Mouse (Mus musculus) WW6 (cell line): ENCODE measurements around the gene Ltbr.

Experiments used
- DNase-seq: peaks from one replicate; pipeline ENCODE4 v3.0.0-alpha.2; 2013; ENCODE audit warnings: low read depth, low spot score

The Ltbr gene

DNA sequence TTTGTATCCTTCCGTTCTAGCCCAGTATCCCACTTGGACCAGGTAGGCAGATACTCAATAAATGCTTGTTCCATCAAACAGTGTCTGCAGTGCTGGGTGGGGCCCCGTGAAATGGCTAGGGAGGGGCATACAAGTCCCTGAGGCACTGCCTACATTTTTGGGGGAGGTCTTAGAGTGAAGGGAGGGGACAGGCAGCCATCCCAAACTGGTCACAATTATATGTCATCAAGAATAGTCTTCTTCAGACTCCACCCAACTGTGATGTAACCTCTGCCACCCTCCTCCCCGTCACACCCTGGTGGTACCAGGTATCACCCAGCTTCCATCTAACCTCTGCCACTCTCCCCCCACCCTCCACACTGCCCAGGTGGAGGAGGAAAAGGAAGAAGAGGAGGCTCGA is 31.2 kb upstream of the Ltbr start:
- DNase-seq = no peak

DNA sequence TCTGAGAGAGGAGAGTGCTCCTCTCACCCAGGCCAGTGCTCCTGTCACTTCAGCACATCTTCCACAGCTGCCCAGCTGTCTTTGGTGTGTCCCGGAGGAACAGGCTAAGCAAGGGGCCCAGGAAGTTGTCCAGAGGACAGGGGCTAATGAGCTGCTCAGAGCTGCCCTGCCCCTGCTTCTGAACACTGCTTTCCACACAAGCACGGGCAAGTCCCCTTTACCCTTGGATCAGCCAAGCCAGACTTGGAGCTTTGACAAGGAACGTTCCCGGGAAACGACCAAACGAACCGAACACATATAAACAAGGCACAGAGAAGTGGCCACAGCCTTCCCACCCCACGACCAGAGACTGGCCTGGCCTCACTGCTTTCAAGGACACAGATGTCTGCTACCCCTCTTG is 30.4 kb upstream of the Ltbr start:
- DNase-seq = no peak

DNA sequence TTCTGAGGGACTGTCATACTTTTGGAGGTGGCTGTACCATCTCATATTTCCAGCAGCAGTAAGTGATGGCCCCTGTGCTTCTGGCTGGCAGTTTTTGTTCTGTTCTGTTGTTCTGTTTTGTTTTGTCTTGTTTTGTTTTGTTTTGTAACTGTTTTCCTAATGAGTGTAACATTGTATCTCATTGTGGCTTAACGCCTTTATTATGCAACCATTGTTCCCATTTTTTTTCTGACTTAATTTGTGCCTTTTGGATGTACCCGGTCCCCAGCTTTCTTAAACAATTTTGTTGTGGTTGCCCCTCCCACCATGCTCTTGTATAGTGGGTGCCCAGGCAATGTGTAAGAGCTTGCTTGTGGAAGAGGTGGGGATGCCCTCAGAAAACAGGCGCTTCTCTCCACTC is 28.5 kb upstream of the Ltbr start:
- DNase-seq = no peak

DNA sequence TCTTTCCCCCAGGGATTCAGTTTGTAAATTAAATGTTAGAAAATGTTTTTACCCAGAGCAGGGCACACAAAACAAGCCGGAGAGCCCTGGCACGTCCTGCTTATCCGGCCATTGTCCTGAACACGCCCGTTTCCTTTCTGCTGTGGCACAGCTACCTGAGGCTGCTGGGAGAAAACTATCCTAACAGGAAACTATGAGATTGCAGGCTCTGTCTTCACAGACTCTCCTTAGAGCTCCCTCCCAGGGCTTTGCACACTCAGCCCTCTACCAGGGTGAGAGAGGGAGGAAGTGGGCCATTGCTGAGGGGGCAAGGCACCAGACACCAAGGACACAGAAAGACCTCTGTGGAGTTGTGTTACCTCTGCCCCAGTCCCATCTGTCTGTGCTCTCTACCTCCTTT is 26.6 kb upstream of the Ltbr start:
- DNase-seq = no peak

DNA sequence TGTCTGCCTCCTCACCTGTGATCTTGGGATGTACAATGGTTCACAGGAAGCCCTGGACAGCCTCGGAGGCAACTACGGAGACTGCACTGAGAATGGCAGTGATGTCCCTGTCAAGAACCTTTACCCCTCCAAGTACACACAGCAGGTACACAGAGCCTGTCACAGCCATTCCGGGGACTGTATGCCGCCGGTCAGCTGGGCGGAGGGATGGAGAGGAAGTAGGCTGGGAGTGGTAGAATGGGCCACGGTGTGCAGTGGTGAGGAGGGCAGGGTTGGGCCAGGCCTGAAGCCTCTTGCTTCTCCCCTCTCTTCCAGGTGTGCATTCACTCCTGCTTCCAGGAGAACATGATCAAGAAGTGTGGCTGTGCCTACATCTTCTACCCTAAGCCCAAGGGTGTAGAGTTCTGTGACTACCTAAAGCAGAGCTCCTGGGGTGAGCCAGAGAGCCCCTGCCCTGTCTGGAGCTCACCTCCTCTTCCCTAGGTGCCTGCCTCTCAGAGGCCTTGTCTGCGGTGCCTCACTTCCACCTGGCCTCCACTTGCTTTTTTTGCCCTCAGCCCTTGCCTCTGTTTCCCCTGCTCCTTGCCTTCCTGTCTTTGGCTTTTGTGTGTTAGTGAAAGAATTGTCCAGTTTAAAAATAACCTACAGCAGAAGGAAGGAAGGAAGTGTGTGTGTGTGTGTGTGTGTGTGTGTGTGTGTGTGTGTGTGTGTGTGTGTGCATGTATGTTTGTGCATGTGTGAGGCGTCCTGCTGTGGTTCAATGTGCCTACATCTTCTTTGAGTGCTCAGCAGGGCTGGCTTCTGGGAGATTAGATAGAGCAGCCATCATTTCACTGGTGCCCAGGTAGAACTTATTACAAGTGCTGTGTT is 25.3 kb upstream of the Ltbr start:
- no peak for DNase-seq

DNA sequence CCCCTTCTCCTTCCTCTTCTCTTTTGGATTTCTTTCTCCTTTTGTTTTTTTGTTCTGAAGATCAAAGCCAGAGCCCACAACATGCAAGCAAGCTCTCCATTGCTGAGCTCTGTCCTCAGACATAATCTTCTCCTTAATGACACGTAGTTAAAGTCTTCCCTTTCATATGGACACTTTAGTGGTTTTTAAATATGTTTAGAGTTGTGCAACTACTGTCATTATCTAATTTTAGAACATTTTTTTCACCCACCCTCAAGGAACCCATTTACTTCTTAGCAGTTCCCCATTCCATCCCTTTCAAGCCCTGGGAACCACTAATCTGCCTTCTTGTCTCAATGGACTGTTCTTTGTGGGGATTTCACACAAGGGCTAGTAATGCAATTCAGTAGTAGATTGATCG is 20.7 kb upstream of the Ltbr start:
- no peak for DNase-seq

DNA sequence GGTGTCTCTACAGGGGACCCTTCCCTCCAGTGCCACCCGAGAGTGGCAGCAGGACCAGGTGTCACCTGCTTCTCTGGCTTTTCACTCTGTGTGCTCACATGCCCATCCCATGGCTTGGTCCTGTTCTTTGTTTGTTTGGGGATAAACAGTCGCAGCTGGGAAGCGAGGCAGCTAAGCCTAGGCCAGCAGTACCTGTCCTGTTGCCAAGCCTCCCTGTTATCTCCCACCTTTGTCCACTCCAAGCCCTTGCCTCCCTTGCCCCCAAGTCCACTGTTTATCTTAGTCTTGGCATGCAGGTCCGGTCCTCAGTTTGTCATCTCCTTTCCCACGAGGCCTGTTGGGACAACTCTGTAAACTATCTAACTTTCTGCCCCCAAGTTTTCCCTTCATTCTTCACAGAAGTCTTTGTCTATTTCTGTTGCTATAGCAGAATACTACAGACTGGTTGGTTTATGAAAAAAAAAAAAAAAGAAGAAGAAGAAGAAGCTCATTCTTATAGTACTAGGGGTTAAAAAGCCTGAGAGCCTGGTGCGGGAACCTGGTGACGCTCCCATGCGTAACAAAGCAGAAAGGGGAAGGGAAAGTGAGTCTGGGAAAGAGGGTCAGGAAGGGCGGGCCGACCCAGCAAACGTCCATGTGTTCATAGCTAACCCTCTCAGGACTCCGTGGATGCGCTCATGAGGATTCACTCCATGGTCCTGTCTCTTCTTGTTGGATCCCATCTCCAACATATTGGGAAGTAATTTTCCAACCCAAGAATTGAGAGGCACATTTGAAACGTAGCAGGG is 19.6 kb upstream of the Ltbr start:
- DNase-seq = no peak

DNA sequence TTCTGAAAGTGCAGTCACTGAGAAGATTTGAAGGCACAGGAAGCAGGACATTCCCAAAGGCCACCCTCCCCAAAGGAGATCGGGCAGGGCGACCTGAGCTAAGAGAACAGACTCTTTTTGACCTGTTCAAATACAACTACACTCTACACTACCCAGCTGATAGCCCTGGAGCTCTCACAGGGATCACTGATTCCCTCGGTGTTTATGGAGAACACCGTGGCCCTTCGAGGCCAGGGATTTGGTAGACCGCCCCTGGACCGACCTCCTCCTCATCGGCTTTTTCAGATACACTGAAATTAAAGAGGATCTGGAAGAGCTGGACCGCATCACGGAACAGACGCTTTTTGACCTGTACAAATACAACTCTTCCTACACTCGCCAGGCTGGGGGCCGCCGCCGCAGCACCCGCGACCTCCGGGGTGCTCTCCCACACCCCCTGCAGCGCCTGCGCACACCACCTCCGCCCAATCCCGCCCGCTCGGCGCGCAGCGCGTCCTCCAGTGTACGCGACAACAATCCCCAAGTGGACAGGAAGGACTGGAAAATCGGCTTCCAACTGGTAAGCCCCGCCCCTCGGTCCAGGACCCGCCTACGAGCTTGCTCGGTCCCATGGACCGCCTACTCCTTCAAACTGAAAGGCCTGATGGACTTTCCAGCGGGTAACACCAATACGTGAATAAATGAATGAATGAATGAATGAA is 17.1 kb upstream of the Ltbr start:
- DNase-seq = no peak

DNA sequence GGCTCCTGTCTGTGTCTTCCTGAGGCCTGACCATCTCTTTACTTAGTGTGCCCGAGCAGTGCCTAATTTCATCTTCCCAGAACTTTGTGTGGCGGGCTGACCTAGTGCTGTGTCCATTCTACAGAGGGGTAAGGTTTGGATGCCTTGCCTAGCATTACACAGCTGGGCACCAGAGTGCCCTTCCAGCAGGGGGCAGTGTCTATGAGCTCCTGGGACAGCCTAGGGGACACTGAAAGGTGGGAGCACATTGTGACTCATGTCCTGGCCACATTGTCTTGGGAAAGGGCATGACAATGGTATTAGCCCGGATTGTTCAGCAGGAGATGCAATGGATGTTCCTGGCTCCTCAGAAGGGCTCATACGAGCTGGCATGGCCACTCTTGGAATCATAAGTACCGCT is 14.6 kb upstream of the Ltbr start:
- DNase-seq = no peak

DNA sequence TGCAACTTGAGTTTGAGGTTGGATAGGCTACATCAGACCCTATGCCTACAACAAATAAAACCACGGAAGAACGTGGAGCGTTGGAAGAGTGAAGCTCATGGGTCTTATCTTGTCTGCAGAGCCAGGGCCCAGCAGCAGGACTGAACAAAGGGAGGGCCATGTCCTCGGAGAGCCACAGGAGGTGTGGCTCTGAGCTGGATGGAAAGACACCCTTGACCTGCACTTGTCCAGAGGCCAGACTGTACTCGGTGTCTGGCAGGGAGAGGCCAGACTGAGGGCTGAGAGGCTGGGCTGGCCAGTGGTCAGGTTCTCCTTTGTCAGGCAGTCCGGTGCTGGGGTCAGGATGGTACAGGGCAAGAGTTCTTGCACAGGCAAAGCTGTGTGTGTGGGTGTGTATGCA is 11.7 kb upstream of the Ltbr start:
- DNase-seq = no peak

DNA sequence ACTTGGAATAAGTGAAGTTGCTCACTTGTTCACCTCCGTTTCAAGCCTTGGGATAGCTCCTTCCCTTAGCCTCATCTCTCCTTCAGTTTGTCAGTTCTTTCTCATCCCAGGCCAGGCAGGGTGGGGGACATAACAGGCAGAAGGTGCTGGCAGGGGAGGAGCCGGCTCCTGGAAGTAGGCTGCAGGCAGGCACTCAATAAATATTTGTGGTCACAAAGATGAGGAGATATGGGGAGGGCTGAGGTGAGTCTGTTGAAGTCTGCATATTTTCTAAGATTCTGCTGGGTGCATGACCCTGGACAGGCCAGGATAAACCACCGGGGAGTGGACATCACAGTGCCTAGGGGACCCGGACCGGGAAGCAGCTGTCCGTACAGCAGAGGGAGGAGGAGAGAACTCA is 9.9 kb upstream of the Ltbr start:
- no peak for DNase-seq

DNA sequence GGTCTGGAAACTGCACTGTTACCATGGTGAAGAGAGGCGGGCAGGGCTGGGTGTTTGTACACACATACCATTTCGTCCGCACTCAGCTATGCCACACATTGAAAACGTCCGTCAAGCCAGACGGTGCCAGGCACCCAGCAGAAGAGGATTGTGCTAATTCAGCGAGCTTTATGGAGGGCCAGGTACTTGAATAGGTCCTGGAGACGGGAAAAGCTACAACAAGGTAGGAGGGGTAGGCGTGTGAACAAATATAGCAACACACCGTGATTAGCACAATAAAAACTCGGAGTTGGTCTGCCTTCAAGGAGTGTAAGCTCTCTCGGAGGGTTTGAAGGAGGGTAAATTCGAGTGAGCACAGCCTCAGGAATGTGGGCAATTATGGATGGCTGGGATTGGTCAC is 9.1 kb upstream of the Ltbr start:
- DNase-seq = no peak

DNA sequence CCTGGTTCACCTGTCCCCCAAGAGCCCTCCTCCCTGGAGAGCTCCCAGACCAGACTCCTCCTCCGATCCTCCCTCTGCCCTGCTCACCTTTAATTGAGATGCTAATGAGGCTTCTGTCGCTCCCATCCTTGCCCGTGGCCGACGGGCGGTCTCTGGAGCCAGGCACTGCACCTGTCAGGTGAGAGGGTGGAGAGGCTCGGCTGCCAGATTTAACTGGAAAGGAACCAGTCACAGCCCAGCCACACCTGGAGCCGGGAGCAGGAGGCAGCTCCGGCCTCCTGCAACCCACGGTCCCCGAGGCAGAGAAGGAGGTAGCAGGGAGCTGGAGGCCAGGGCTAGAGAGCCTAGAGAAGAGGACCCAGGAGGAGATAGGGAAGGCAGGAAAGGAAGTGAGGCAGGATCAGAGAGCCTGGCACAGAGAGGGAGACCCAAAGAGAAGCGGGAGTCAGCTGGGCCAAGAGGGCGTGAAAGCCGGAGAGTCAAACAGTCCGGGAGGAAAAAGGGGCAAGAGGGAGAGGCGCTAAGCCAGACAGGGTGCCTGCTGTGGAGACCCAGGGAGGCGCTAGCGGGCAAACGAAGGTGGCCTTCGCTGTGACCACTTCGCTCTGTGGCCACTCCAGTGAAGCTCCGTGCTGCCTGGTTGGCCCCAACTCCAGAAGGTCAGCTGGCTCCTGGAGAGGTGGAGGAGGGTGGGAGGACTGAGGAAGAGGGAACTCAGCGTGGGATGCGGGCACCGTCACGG is 7.6 kb upstream of the Ltbr start:
- DNase-seq = no peak

DNA sequence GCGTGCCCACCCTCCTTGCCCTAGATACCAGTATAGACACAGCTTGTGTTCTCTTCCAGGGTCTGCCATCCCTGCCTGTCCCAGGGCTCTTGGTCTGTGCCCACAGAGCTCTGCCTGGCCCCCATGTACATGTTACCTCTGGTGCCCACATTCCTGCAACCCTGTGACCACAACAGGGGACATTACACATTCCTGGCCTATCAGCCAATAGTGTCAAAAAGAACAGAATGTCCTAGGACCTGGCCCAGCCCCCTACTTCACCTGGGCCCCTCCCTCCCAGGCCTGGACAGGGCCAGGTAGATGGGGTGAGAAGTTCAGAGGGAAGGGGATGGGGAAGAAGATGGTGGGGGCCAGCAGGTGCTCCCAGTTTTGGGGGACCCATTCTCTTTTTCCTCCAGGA is 6.6 kb upstream of the Ltbr start, which contains the start of gene Scnn1a:
Gene Scnn1a, plus strand, starts transcription at position 337 of the 400 bp plus-strand sequence.
- no peak for DNase-seq

DNA sequence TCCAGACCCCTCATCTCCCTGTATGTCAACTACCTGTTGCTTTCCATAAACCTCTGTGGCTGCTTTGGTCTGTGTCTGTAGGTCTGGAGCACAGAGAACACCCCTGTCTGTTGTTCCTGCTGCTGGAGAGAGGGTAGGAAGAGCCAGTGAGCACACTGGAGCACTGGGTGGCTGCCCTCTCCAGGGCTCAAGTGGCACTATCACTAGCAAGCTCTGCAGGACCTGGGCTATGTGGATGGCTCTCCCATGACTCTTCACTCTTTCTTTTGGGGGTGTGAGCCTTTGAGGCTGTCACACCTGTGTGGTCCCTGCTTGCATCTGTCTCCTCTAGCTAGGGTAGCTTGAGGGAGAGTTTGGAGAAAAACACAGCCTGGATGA is 6.2 kb upstream of the Ltbr start:
- no peak for DNase-seq

DNA sequence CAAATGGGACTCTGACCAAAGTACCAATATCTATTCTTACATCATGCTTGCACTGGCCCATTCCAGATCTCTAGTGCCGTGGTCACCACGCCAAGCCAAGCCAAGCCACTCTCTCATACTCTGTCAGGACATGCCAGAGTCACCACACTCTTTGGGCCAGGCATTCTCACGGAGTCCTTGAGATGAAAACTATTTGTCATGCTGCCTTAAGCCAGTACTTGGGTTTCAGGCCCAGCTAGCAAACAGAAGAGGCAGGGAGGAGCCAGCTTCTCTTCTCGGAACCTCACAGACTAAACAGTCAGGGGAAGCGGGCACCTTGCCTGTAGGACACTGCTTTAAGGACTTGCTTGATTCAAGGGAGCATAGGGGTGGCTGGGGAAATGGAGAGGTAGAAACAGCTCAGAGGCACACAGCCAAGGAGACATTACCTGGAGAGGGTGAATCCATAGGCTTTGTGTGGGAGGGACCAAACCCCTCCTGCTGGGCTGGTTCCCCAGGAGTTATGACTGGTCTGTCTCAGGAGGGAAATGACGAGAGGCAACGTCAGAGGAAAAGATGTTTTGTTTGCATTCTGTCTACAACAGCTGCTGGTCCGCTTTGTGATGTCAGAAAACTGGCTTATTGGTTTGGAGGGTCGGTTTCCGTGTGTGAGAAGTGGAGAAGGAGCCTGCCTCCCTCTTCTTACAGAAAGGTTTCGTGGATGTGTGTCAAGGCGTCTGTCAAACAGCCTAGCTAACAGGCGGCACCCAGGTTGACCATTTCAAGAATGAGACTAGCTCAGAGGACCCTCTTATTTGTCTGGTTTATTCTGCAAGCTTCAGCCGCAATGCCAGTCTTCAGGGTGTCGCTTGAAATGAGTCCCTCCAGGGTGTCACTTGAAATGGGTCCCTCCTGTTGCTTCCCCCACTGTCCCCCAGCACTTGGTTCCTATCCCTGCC is 5.6 kb upstream of the Ltbr start:
- no peak for DNase-seq

DNA sequence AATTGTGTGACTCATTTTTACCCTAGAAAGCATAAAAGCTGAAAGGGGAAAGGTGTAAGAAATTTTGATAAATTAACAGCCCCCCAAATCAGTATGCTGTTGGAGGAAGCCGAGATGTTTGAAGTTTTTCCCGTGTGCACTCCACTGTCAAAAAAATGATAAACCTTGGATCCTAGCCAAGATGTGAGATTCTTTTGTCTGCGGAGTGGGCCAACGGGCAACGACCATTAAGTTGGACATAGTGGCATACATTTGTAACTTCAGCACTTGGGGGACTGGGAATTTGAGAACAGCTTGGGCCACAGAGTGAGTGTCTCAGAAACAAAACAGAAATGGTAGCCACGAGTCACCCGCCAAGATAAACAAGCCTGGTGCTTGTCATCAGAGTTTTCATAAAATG is 3.4 kb upstream of the Ltbr start:
- DNase-seq = no peak

DNA sequence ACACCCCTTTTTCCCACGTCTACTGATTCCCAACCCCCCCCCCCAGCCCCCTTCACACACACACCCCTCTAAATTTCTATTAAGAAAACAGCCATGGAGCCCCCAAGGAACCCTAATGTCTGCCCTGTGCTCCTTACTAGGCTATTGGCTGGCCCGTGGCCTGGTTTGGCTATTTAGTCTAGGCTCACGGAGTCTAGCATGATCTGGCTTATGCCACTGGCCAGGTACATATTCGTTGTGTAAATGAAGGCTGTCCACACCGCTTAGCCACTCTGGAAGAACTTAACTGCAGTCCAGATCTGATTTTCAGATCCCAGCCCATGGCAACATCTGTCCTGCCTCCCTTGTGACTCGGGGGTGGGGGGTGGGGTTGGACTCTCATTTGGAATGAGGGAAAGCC is 1.1 kb upstream of the Ltbr start:
- no peak for DNase-seq

DNA sequence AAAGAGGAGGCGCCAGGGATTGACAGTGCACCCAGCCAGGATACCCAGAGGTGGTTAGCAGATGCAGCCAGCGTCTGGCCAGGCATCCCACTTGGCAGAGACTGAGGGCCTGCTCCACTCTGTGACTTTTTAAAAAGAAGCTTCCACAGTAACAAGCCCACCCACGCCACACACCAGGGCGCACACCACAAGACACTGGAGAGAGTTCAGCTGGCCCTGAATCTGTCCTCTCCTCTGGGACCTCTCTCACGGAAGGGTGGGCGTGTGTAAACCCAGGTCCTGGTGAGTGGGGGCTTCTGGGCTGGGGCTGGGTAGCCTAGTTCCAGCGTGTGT is 512 bp upstream of the Ltbr start:
- no peak for DNase-seq

DNA sequence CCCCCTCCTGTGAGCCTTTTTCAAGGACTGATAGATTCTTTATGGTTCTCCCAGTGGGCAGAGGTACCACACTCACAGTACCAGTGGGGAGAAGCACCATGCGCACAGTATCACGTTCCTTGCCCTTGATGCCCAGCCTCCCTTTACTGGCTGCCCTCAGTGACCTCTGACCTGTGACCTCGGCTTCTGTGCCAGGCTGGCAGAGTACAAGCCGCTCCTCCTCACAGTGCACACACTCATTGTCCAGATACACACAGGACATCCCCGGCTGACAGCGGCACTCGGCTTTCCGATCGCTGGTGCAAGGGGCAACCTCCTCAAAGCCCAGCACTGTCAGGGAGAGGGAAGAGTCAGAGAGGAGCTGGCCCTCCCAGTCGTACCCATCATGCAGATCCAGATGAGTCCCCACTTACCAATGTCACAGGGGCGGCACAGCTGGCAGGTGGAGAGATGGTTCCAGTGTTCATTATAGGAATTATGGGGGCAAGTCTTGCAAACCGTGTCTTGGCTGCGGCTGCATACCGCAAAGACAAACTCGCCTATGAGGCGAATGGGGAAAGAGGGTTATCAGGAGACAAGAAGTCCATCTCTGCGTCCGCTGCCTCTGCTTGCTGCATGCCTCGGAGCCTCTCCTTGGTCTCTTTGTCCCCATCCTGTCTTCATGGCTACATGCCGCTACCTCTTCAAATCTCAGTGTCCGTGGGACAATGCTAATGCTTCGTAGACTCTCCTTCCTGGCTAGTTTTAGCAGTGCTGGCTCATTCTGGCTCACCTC is 917 bp downstream of the Ltbr start:
- no peak for DNase-seq
